Mouse (Mus musculus) CD8-positive naive resting alpha-beta T cell, adult 2 months (primary cell): ENCODE data around the gene Cwc25.
A peak's percentile ranks its signal among the peaks of the same experiment; 100 is the strongest.
"Not testable (repeated sequence)": the region's sequence is repeated elsewhere in the genome, so short reads cannot be mapped to it uniquely, and the experiment has no call there.

Experiments used
- DNase-seq, 2 experiments: peaks; one replicate each; pipeline ENCODE4 v3.0.0; 2022; ENCODE audit warnings: low read depth in 2 of 2, low spot score in 2 of 2

Cwc25 gene

GRCm38 (mm10) chr11:97734810-97735209, 31.5 kb downstream of the Cwc25 start:
- not testable (repeated sequence) for DNase-seq

- DNase-seq: no peak
Observed at GRCm38 (mm10) chr11:97733689-97734088, 32.7 kb downstream of the Cwc25 start.

- peak in 1 of 2 experiments; percentile 14 for DNase-seq
Observed at GRCm38 (mm10) chr11:97728730-97729129, 37.6 kb downstream of the Cwc25 start.

GRCm38 (mm10) chr11:97728311-97728710, 38.0 kb downstream of the Cwc25 start:
- DNase-seq: peak in 1 of 2 experiments; percentile 57

- no peak for DNase-seq
Observed at GRCm38 (mm10) chr11:97723709-97724108, 42.6 kb downstream of the Cwc25 start.

- no peak for DNase-seq
Observed at GRCm38 (mm10) chr11:97721338-97721737, 45.0 kb downstream of the Cwc25 start.

- peak in 1 of 2 experiments; percentile 28 for DNase-seq
Observed at GRCm38 (mm10) chr11:97719041-97719440, 47.3 kb downstream of the Cwc25 start.

GRCm38 (mm10) chr11:97718281-97718860, 48.0 kb downstream of the Cwc25 start:
- DNase-seq: peak; percentile 57 to 60

GRCm38 (mm10) chr11:97717369-97718280, 48.7 kb downstream of the Cwc25 start:
- no peak for DNase-seq

GRCm38 (mm10) chr11:97716021-97716420, 50.3 kb downstream of the Cwc25 start:
- DNase-seq: no peak

GRCm38 (mm10) chr11:97714784-97715760, 51.3 kb downstream of the Cwc25 start:
- DNase-seq: no peak

GRCm38 (mm10) chr11:97714356-97714755, 52.0 kb downstream of the Cwc25 start:
- DNase-seq: no peak

GRCm38 (mm10) chr11:97713896-97714295, 52.5 kb downstream of the Cwc25 start:
- DNase-seq: no peak

GRCm38 (mm10) chr11:97712286-97712685, 54.1 kb downstream of the Cwc25 start:
- DNase-seq: no peak

GRCm38 (mm10) chr11:97711200-97711900, 55.0 kb downstream of the Cwc25 start:
- DNase-seq: no peak

GRCm38 (mm10) chr11:97710067-97710466, 56.3 kb downstream of the Cwc25 start:
- not testable (repeated sequence) for DNase-seq

GRCm38 (mm10) chr11:97703039-97703826, 63.1 kb downstream of the Cwc25 start, which contains the start of gene Psmb3:
TSS of gene Psmb3 (plus strand) at chr11:97703399.
- DNase-seq: peak; percentile 97 to 98

- DNase-seq: peak; percentile 93 to 94
Observed at GRCm38 (mm10) chr11:97702393-97702745, 64.0 kb downstream of the Cwc25 start.

- DNase-seq: no peak
Observed at GRCm38 (mm10) chr11:97701581-97702392, 64.6 kb downstream of the Cwc25 start.
